8 mouse cellular contexts compared by ENCODE assay signal in genomic region chr15:98968701-98969371, GRCm38 (mm10). TPM values are rescaled to one million over a fixed set of nuclear protein-coding genes. Genes with fewer than 3 reads are reported as not detected.
A peak's percentile ranks its signal among the peaks of the same experiment; 100 is the strongest.
DNase-seq lines count a peak whose midpoint lies in the region; ATAC-seq lines count a peak whose summit lies in the region.

No protein-coding gene starts in this region.

- H3K9ac ChIP-seq in embryonic facial prominence, embryonic 15.5 days = no peak overlapping the region
- no peak overlapping the region for H3K9ac ChIP-seq in intestine, embryonic 16.5 days (ENCODE audit: low read depth, low read length)

- H3K36me3 ChIP-seq in embryonic facial prominence, embryonic 15.5 days = no peaks in the 10 kb centered on the region
- H3K36me3 ChIP-seq in intestine, embryonic 16.5 days (ENCODE audit: control insufficient read depth, insufficient read depth, low read length) = no peaks in the 10 kb centered on the region

- peak; percentile 36 for DNase-seq in kidney, adult 11 months
- no peak for DNase-seq in kidney, adult 9 months
- peak; percentile 93 for DNase-seq in ZHBTc4 (ENCODE audit: low read depth, low spot score)
- DNase-seq in lung, postnatal 36 days = peak; percentile 61
- DNase-seq in right cerebral cortex, postnatal 4 days = peak; percentile 71
- no peak for DNase-seq in spleen, postnatal 36 days (ENCODE audit: low spot score in 2 of 2)

- H3K9me3 ChIP-seq in embryonic facial prominence, embryonic 15.5 days (replicated peaks) = no peaks in the 10 kb centered on the region
- peaks cover 2% of the 10 kb centered on the region; the same call in 1 of the 2 replicates for H3K9me3 ChIP-seq in intestine, embryonic 16.5 days (ENCODE audit: control insufficient read depth, low read length)

- peaks cover 33% of the 10 kb centered on the region for H3K4me1 ChIP-seq in embryonic facial prominence, embryonic 15.5 days
- H3K4me1 ChIP-seq in intestine, embryonic 16.5 days (ENCODE audit: control insufficient read depth, insufficient read depth, low read length) = peaks cover 13% of the 10 kb centered on the region

- no peaks in the 10 kb centered on the region for H3K27me3 ChIP-seq in embryonic facial prominence, embryonic 15.5 days
- H3K27me3 ChIP-seq in intestine, embryonic 16.5 days (replicated peaks; ENCODE audit: control insufficient read depth, insufficient read depth, low read length) = no peaks in the 10 kb centered on the region

- peak; percentile 74 for ATAC-seq in embryonic facial prominence, embryonic 15.5 days (ENCODE audit: insufficient number of reproducible peaks, low FRiP score, low TSS enrichment, low read depth)
- peak; percentile 59; the same call in 1 of the 2 replicates for ATAC-seq in intestine, embryonic 16.5 days

- peak overlapping the region; percentile 75 for H3K27ac ChIP-seq in embryonic facial prominence, embryonic 15.5 days (replicated peaks)
- peak overlapping the region; percentile 43; the same call in 1 of the 2 replicates for H3K27ac ChIP-seq in intestine, embryonic 16.5 days (ENCODE audit: low read length)

- 14% methylated on average over 12 of the region's 12 CpGs for WGBS in embryonic facial prominence, embryonic 15.5 days
- WGBS in intestine, embryonic 16.5 days = 18% methylated on average over 12 of the region's 12 CpGs

- H3K4me2 ChIP-seq in embryonic facial prominence, embryonic 15.5 days (replicated peaks) = peak overlapping the region; percentile 2; the same call in 1 of the 2 replicates
- H3K4me2 ChIP-seq in intestine, embryonic 16.5 days (ENCODE audit: low read depth, low read length) = no peak overlapping the region

- no peak overlapping the region for H3K4me3 ChIP-seq in embryonic facial prominence, embryonic 15.5 days (replicated peaks)
- no peak overlapping the region for H3K4me3 ChIP-seq in intestine, embryonic 16.5 days (ENCODE audit: low read length)

RNA-seq across cellular contexts. Expression of gene Tuba1a, which starts 15.3 kb away (rescaled TPM):
- 1,473 and 1,543 TPM in 2 replicates for polyA plus RNA-seq in embryonic facial prominence, embryonic 15.5 days (2015; fragmentation: Nextera tagmentation; extraction: Ambion mirVana)
- 816 and 895 TPM in 2 replicates for polyA plus RNA-seq in intestine, embryonic 16.5 days (2015; fragmentation: Nextera tagmentation; extraction: Ambion mirVana)

RNA-seq across cellular contexts. Expression of gene Gm49450, which starts 15.5 kb away (rescaled TPM):
- not detected in 2 replicates for polyA plus RNA-seq in embryonic facial prominence, embryonic 15.5 days (2015; fragmentation: Nextera tagmentation; extraction: Ambion mirVana)
- polyA plus RNA-seq in intestine, embryonic 16.5 days (2015; fragmentation: Nextera tagmentation; extraction: Ambion mirVana) = not detected in 2 replicates

RNA-seq across cellular contexts. Expression of gene Tuba1b, which starts 34.5 kb away (rescaled TPM):
- polyA plus RNA-seq in embryonic facial prominence, embryonic 15.5 days (2015; fragmentation: Nextera tagmentation; extraction: Ambion mirVana) = 1,427 and 1,514 TPM in 2 replicates
- polyA plus RNA-seq in intestine, embryonic 16.5 days (2015; fragmentation: Nextera tagmentation; extraction: Ambion mirVana) = 1,159 and 1,322 TPM in 2 replicates

RNA-seq across cellular contexts. Expression of gene Lmbr1l, which starts 50.8 kb away (rescaled TPM):
- 21.7 and 22.0 TPM in 2 replicates for polyA plus RNA-seq in embryonic facial prominence, embryonic 15.5 days (2015; fragmentation: Nextera tagmentation; extraction: Ambion mirVana)
- 20.4 and 23.6 TPM in 2 replicates for polyA plus RNA-seq in intestine, embryonic 16.5 days (2015; fragmentation: Nextera tagmentation; extraction: Ambion mirVana)

Comparison
In these comparisons a context has a peak if more than half of its experiments do, and no peak if none do; other contexts are left out.
1. DNase-seq: peak in kidney, adult 11 months (single experiment), ZHBTc4 (single experiment), lung, postnatal 36 days (single experiment) and right cerebral cortex, postnatal 4 days (single experiment); none in kidney, adult 9 months (single experiment) and spleen, postnatal 36 days (0 of 2).